Mouse (Mus musculus): ENCODE measurements around the gene Galnt6.

The Galnt6 gene

GRCm38 (mm10) chr15:100720066-100720465, 9.1 kb downstream of the Galnt6 start:
- DNase-seq (ENCODE audit: low spot score) = no peak

DNA sequence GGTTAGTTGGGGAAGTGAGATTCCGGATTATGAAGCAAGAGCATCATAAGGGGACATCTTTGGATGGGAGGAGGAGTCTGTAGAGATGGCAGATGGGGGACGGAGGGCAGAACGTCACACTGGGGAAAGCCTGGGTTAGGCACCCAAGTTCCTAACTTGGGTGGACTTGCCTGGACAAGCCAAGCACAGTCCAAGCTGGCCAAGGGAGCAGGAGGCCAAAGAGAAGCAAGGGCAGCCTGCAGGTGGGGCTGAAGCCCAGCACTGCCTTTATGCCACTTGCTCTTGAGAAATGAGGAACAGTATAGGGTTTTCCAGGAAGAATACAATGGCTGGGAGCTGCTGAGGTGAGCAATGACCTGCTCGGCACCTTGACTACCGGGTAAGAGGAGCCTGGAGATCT, 10.0 kb downstream of the Galnt6 start:
- no peak for DNase-seq (ENCODE audit: low spot score)

DNA sequence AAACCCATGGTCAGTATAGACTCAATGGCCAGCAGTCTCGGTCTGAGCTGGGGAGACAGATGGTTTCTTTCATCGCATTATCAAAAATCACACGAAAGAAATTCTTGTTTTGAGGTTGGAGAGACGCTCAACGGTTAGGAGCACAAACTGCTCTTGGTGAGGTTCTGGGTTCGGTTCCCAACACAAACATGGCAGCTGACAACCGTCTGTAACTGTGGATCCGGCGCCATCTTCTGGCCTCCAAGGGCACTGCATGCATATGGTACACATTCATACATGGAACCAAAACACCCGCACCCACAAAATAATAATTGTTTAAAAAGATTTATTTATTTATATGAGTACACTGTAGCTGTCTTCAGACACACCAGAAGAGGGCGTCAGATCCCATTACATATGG, 10.6 kb downstream of the Galnt6 start:
- DNase-seq (ENCODE audit: low spot score) = no peak

GRCm38 (mm10) chr15:100717933-100718332, 11.2 kb downstream of the Galnt6 start:
- DNase-seq (ENCODE audit: low spot score) = no peak

DNA sequence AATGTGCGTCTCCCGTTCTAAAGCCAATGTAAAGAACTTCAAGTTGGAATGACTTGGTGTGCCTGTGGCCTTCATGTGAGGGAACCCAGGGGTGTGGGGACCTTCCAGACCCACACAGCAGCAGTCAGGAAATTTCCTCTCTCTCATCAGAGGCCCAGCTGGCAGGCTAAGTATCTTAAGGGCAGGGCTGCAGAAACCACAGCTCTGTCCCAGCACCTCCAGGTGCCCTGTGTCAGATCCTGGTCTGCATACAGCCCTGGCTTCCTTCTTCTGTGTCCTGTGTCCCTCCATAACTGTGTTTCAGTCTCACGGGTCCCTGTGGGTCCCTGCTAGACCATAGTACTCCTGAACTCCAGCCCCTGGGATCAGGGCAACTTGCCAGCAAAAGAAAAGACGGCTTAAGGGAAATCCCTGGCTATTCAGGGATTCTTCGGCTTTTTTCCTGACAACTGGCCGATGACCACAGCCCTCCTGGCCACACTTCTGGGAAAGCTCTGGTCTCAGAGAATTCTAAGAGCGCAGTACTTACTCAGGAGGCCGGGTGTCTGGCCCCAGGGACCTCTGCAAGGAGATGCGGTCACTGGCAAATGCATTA, 13.7 kb downstream of the Galnt6 start:
- DNase-seq (ENCODE audit: low spot score) = no peak

GRCm38 (mm10) chr15:100714470-100714869, 14.7 kb downstream of the Galnt6 start:
- DNase-seq (ENCODE audit: low spot score) = no peak

DNA sequence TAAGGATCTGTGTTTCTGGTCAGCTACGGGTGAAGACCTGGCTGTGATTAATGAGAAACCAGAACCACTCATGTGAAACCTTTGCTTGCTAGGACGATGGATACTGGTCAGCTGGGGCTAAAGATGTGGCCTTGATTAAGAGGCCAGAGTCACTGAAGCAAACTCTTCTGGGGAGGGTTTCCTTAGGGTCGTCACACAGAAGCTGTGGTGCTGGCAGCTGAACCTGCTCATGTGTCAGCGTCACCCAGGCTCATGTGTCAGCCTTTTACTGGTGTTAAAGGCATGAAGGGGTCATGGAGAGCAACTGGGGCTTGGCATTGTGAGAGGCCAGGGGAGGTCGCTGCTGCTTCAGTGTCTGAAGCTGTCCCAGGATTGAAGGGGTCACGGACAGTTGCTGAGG, 18.3 kb downstream of the Galnt6 start:
- DNase-seq (ENCODE audit: low spot score) = no peak

DNA sequence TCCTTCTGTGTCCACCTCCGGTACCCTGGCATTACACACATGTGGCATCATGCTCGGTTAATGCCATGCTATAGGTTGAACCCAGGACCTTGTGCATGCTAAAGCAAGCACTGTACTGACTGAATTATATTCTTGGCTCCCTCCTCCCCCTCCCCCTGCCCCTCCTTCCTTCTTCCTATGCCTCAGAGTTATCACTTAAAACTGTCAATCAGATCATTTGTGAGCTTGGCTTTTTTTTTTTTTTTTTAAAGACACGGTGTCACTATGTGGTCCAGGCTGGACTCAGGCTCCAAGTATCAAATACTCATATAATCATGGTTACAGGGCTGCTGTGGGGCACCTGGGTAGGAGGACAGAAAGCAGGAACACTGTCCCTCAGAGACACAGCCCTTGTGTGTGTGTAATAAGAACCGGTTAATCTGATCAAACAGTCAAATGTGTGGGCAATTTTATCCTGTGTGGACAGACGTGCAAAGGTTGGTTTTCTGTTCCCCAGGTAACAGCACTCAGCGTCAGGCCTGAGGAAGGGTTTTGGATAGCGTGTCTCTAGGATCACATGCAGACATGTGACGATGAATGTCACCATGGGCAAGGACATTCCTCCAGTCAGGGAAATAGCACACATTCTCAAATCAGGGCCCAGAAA, 20.6 kb downstream of the Galnt6 start:
- DNase-seq (ENCODE audit: low spot score) = no peak

- no peak for DNase-seq (ENCODE audit: low spot score)
Measured at GRCm38 (mm10) chr15:100706226-100706625, 22.9 kb downstream of the Galnt6 start.

DNA sequence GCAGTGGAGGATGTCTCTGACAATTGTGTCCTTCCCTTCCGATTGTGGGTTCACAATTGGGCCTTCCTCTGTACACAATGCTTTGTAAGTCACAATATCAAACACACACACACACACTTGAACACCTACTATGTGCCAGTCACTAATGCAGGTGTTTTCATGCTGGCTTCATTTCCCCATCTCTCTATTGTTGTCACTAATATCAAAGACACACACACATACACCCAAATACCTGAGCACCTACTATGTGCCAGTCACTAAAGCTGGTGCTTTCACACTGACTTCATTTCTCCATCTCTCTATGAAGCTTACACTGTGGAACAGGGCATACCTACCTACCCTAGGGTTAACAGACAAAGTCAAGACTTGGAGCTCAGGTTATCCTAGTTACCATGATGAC, 23.8 kb downstream of the Galnt6 start:
- no peak for DNase-seq (ENCODE audit: low spot score)

- DNase-seq (ENCODE audit: low spot score) = no peak
Measured at GRCm38 (mm10) chr15:100703913-100704312, 25.3 kb downstream of the Galnt6 start.

DNA sequence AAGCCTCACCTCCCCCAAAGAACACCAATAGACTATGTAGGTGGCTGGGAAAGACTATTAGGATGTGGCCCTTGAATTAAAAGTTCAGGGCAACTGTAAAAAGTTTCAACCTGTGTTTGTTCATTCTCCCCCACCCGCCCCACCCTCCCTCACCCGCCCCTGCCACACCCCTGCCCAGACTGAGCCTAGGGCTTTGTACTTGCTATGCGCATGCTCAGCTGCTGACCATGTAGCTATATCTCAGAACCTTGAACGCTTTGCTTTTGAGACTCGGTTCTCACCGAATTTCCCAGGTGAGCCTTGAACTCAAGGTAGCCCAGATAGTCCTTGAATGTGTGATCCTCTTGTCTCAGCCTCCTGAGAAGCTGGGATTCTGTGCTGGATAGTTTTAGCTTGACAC, 27.3 kb downstream of the Galnt6 start:
- DNase-seq (ENCODE audit: low spot score) = no peak

DNA sequence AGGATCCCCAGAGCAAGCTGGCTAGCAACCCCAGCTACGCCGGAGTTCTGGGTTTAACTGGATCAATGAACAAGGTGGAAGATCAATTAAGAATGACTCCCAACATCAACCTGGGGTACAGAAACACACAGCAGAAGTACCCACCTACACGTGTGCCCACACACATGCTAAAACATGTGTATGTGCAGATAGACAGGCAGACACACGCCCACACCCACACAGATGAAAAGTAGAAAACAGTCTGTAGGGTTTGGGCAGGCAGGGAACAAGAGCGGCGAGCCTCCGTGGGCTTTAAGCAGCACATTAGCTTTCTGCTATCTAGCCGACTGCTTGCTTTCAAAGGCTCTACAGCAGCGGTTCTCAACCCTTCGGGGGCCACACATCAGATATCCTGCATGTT, 28.1 kb downstream of the Galnt6 start:
- no peak for DNase-seq (ENCODE audit: low spot score)

DNA sequence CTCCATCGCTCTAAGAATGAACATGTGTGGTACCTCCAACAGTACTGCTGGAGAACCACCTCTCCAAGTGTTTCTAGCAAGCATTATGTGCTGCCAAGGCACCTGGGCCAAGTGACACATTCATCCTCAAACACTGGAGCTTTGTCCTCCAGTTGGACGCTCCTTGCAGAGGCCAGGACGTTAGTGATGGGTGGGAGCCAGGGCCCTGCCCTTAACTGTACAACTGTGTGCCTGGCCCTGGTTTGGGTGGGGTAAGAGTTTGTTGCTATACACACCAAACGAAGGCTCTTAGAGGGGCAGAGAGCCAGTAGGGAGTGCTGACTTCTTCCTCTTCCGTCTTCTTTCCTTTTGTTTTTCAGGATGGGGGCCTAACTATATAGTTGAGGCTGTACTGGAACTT, 28.8 kb downstream of the Galnt6 start:
- DNase-seq (ENCODE audit: low spot score) = no peak

DNA sequence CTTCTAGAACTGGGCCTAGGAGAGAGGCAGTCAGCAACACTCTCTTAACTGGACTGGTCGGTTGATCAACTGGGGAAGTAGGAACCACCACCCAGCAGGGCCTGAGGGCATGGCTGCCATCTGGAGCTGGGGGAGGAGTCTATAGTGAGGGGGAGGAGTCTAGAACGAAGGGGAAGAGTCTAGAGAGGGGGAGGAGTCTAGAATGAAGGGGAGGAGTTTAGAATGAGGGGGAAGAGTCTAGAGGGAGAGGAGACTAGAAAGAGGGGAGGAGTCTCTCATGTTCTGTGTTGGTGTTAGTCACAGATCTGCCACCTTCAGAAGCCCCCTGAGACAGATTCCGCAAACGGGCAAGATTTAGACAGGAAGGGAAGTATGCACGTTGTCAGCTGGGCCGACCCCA, 29.8 kb downstream of the Galnt6 start:
- DNase-seq (ENCODE audit: low spot score) = no peak

- DNase-seq (ENCODE audit: low spot score) = no peak
Measured at GRCm38 (mm10) chr15:100698078-100698477, 31.1 kb downstream of the Galnt6 start.

GRCm38 (mm10) chr15:100694406-100694805, 34.8 kb downstream of the Galnt6 start:
- no peak for DNase-seq (ENCODE audit: low spot score)

DNA sequence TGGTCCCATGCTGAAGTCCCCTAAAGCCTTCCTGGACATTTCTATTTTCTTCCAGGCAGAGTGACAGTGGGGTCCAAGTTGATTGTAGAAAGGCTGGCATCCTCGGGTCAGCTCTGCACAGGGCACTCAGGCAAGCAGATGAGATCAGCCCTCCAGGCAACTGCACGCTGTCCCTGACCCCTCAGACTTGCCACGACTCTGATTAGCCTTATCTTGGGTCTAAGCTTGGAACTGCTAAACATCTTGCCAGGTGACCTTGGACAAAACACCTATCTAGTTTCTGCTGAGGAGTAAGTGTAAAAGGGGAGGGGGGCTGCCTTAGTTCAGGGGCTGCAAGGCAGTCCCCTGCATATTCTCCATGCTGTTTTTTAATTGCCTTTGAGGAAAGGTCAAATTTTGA, 37.2 kb downstream of the Galnt6 start:
- no peak for DNase-seq (ENCODE audit: low spot score)

DNA sequence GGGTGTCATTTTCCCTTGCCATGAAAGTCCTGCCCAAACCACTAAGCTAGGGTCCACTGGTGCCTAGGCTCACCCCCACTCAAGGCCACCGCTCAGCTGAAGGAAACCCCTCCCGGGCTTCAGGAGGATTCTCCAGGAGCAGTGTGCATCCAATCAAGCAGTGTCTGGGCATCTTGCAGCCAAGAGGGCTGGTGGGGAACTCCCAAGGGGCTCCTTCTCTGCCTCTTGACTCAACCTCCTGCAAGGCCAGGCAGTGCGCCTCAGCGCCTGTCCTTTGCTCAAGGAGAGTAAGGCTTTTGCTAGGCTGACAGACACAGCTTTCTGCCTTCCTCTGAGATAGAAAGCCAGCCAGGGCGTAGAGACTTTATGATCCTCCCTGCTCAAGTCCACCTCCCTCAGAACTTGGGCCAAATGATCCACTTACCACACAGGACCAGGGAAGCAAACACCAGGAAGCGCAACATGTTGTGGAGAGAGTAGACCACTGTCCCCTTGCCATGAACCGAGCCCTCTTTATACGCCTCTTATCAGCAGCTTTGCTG, 41.7 kb downstream of the Galnt6 start, which contains the start of gene Cela1:
Cela1 (minus strand) TSS at position 492 of the 542 bp plus-strand sequence.
- DNase-seq (ENCODE audit: low spot score) = no peak

- no peak for DNase-seq (ENCODE audit: low spot score)
Measured at GRCm38 (mm10) chr15:100686989-100687388, 42.2 kb downstream of the Galnt6 start.

- DNase-seq (ENCODE audit: low spot score) = no peak
Measured at GRCm38 (mm10) chr15:100686434-100686833, 42.7 kb downstream of the Galnt6 start.

- DNase-seq (ENCODE audit: low spot score) = no peak
Measured at GRCm38 (mm10) chr15:100685849-100686248, 43.3 kb downstream of the Galnt6 start.

- DNase-seq (ENCODE audit: low spot score) = no peak
Measured at GRCm38 (mm10) chr15:100685255-100685654, 43.9 kb downstream of the Galnt6 start.

- no peak for DNase-seq (ENCODE audit: low spot score)
Measured at GRCm38 (mm10) chr15:100684450-100684849, 44.7 kb downstream of the Galnt6 start.
